20 mouse cellular contexts compared by ENCODE assay signal in the genomic region with DNA sequence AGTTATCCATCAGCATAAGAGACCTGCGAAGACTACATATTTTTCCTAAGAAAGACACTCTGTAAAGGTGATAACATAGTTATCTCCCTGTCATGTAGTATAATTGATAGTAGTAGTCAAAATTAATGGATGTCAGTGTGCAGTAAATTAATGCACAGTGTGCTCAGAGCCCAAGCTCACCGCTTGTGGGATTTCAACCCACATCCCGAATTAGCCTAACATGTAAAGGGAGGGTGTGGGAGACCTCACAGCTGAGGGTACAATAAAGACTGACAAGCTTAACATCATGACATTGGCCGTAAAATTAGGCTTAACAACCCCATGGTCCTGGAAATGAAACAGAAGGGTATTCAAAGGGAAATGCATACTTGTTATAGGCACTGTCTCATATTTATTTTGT.
A peak's percentile ranks its signal among the peaks of the same experiment; 100 is the strongest.
DNase-seq lines count a peak whose midpoint lies in the region; ATAC-seq lines count a peak whose summit lies in the region.
"Had no signal": no experiment of that assay in that cellular context is flagged by ENCODE, and none has a peak within 500 bp of the region (broad histone marks: within the 10 kb centered on the region; RNA-seq: fewer than 3 reads in every experiment).

No protein-coding gene starts in this region.

- peak; percentile 57 for ATAC-seq in hindbrain, embryonic 11.5 days (ENCODE audit: low FRiP score)
- ATAC-seq in hindbrain, embryonic 13.5 days (ENCODE audit: low FRiP score) = no peak; the same call in 1 of the 2 replicates
- ATAC-seq in midbrain, embryonic 12.5 days (ENCODE audit: low FRiP score, low read depth) = peak; percentile 68; the same call in 1 of the 2 replicates
- no peak for ATAC-seq in midbrain, embryonic 16.5 days
- 0 out of 2 replicates have a peak, but pooled peaks have one; percentile 54 for ATAC-seq in neural tube, embryonic 12.5 days (ENCODE audit: low FRiP score, low read depth)
- ATAC-seq in hindbrain, embryonic 16.5 days = peak; percentile 58; the same call in 1 of the 2 replicates
- ATAC-seq: activated CD4-positive, CD25-positive, alpha-beta regulatory T cell, adult 4 months; forebrain, embryonic 13.5 days; forebrain, embryonic 16.5 days had no signal

- no peak overlapping the region for H3K4me3 ChIP-seq in hindbrain, embryonic 11.5 days (ENCODE audit: low read depth, low read length)
- H3K4me3 ChIP-seq in hindbrain, embryonic 13.5 days = no peak overlapping the region
- no peak overlapping the region for H3K4me3 ChIP-seq in midbrain, embryonic 12.5 days
- H3K4me3 ChIP-seq in midbrain, embryonic 16.5 days (ENCODE audit: low read depth, low read length) = no peak overlapping the region
- no peak overlapping the region for H3K4me3 ChIP-seq in neural tube, embryonic 12.5 days
- H3K4me3 ChIP-seq in hindbrain, embryonic 16.5 days (ENCODE audit: low read length) = no peak overlapping the region
- H3K4me3 ChIP-seq: forebrain, embryonic 10.5 days; forebrain, embryonic 13.5 days had no signal

- no peaks in the 10 kb centered on the region for H3K27me3 ChIP-seq in hindbrain, embryonic 11.5 days (ENCODE audit: control insufficient read depth, insufficient read depth, low read length)
- no peaks in the 10 kb centered on the region for H3K27me3 ChIP-seq in hindbrain, embryonic 13.5 days
- H3K27me3 ChIP-seq in midbrain, embryonic 12.5 days = no peaks in the 10 kb centered on the region
- H3K27me3 ChIP-seq in midbrain, embryonic 16.5 days (ENCODE audit: control insufficient read depth, insufficient read depth, low read depth, low read length) = no peaks in the 10 kb centered on the region
- H3K27me3 ChIP-seq in neural tube, embryonic 12.5 days (replicated peaks) = no peaks in the 10 kb centered on the region
- H3K27me3 ChIP-seq in hindbrain, embryonic 16.5 days (replicated peaks; ENCODE audit: control insufficient read depth, insufficient read depth, low read length) = no peaks in the 10 kb centered on the region
- H3K27me3 ChIP-seq: forebrain, embryonic 13.5 days had no signal

- 57% methylated on average over 4 of the region's 4 CpGs for WGBS in hindbrain, embryonic 11.5 days
- WGBS in hindbrain, embryonic 13.5 days = 50% methylated on average over 4 of the region's 4 CpGs
- WGBS in midbrain, embryonic 12.5 days = 73% methylated on average over 4 of the region's 4 CpGs
- 52% methylated on average over 4 of the region's 4 CpGs for WGBS in midbrain, embryonic 16.5 days
- 53% methylated on average over 4 of the region's 4 CpGs for WGBS in neural tube, embryonic 12.5 days
- 48% methylated on average over 4 of the region's 4 CpGs for WGBS in hindbrain, embryonic 16.5 days

- no peak overlapping the region for H3K27ac ChIP-seq in hindbrain, embryonic 11.5 days (ENCODE audit: low read depth, low read length)
- H3K27ac ChIP-seq in hindbrain, embryonic 13.5 days = no peak overlapping the region
- H3K27ac ChIP-seq in midbrain, embryonic 12.5 days (replicated peaks) = no peak overlapping the region
- H3K27ac ChIP-seq in midbrain, embryonic 16.5 days (ENCODE audit: low read length) = no peak overlapping the region
- no peak overlapping the region for H3K27ac ChIP-seq in neural tube, embryonic 12.5 days
- H3K27ac ChIP-seq in hindbrain, embryonic 16.5 days (ENCODE audit: low read depth, low read length) = no peak overlapping the region
- H3K27ac ChIP-seq: forebrain, embryonic 10.5 days; forebrain, embryonic 13.5 days had no signal

- H3K4me2 ChIP-seq in hindbrain, embryonic 11.5 days (replicated peaks; ENCODE audit: low read depth, low read length) = no peak overlapping the region
- H3K4me2 ChIP-seq in hindbrain, embryonic 13.5 days = no peak overlapping the region
- H3K4me2 ChIP-seq in midbrain, embryonic 12.5 days (replicated peaks) = no peak overlapping the region
- no peak overlapping the region for H3K4me2 ChIP-seq in midbrain, embryonic 16.5 days (ENCODE audit: low read length)
- no peak overlapping the region for H3K4me2 ChIP-seq in neural tube, embryonic 12.5 days (replicated peaks)
- H3K4me2 ChIP-seq in hindbrain, embryonic 16.5 days (ENCODE audit: low read length) = no peak overlapping the region
- H3K4me2 ChIP-seq: forebrain, embryonic 13.5 days; heart, embryonic 11.5 days had no signal

- H3K9me3 ChIP-seq in hindbrain, embryonic 11.5 days (ENCODE audit: control insufficient read depth, low read length) = no peaks in the 10 kb centered on the region
- no peaks in the 10 kb centered on the region for H3K9me3 ChIP-seq in hindbrain, embryonic 13.5 days
- no peaks in the 10 kb centered on the region for H3K9me3 ChIP-seq in midbrain, embryonic 12.5 days
- H3K9me3 ChIP-seq in midbrain, embryonic 16.5 days (replicated peaks; ENCODE audit: control insufficient read depth, low read length, poor library complexity, severe bottlenecking) = no peaks in the 10 kb centered on the region
- no peaks in the 10 kb centered on the region for H3K9me3 ChIP-seq in neural tube, embryonic 12.5 days
- no peaks in the 10 kb centered on the region for H3K9me3 ChIP-seq in hindbrain, embryonic 16.5 days (ENCODE audit: control insufficient read depth, low read length)
- H3K9me3 ChIP-seq: forebrain, embryonic 10.5 days; forebrain, embryonic 13.5 days had no signal

- H3K4me1 ChIP-seq in hindbrain, embryonic 11.5 days (replicated peaks; ENCODE audit: control insufficient read depth, insufficient read depth, low read length) = no peaks in the 10 kb centered on the region
- H3K4me1 ChIP-seq in hindbrain, embryonic 13.5 days (replicated peaks) = peaks cover 3% of the 10 kb centered on the region
- 0 out of 2 replicates have a peak, but pooled peaks cover 1% of the 10 kb centered on the region for H3K4me1 ChIP-seq in midbrain, embryonic 12.5 days
- peaks cover 2% of the 10 kb centered on the region; the same call in 1 of the 2 replicates for H3K4me1 ChIP-seq in midbrain, embryonic 16.5 days (ENCODE audit: control insufficient read depth, insufficient read depth, low read length)
- no peaks in the 10 kb centered on the region for H3K4me1 ChIP-seq in neural tube, embryonic 12.5 days
- no peaks in the 10 kb centered on the region for H3K4me1 ChIP-seq in hindbrain, embryonic 16.5 days (ENCODE audit: control insufficient read depth, insufficient read depth, low read depth, low read length)
- H3K4me1 ChIP-seq: forebrain, embryonic 13.5 days had no signal

- no peak overlapping the region for H3K9ac ChIP-seq in hindbrain, embryonic 11.5 days (ENCODE audit: low read depth, low read length)
- no peak overlapping the region for H3K9ac ChIP-seq in hindbrain, embryonic 13.5 days
- no peak overlapping the region for H3K9ac ChIP-seq in midbrain, embryonic 12.5 days (replicated peaks)
- no peak overlapping the region for H3K9ac ChIP-seq in midbrain, embryonic 16.5 days (ENCODE audit: low read depth, low read length)
- H3K9ac ChIP-seq in neural tube, embryonic 12.5 days = no peak overlapping the region
- no peak overlapping the region for H3K9ac ChIP-seq in hindbrain, embryonic 16.5 days (ENCODE audit: low read depth, low read length)
- H3K9ac ChIP-seq: forebrain, embryonic 13.5 days had no signal

- DNase-seq in hindbrain, embryonic 11.5 days (ENCODE audit: low spot score) = no peak
- no peak for DNase-seq in neural tube, embryonic 10.5 days (ENCODE audit: extremely low spot score, low spot score)
- no peak for DNase-seq in spleen, adult 18-20 months
- DNase-seq: adrenal gland, adult 8-10 months; adrenal gland, postnatal 25 days; cerebellum, adult 18-20 months; cerebellum, adult 9-10 months; cerebellum, postnatal 14 days; gastrocnemius, postnatal 10 days; gastrocnemius, postnatal 36 days had no signal

- H3K36me3 ChIP-seq in hindbrain, embryonic 11.5 days (ENCODE audit: control insufficient read depth, insufficient read depth, low read length) = no peaks in the 10 kb centered on the region
- no peaks in the 10 kb centered on the region for H3K36me3 ChIP-seq in hindbrain, embryonic 13.5 days
- H3K36me3 ChIP-seq in midbrain, embryonic 12.5 days = no peaks in the 10 kb centered on the region
- no peaks in the 10 kb centered on the region for H3K36me3 ChIP-seq in midbrain, embryonic 16.5 days (ENCODE audit: control insufficient read depth, insufficient read depth, low read length)
- no peaks in the 10 kb centered on the region for H3K36me3 ChIP-seq in neural tube, embryonic 12.5 days
- H3K36me3 ChIP-seq in hindbrain, embryonic 16.5 days (ENCODE audit: control insufficient read depth, insufficient read depth, low read length) = no peaks in the 10 kb centered on the region
- H3K36me3 ChIP-seq: forebrain, embryonic 10.5 days had no signal

Comparison
In these comparisons a context has a peak if more than half of its experiments do, and no peak if none do; other contexts are left out.
1. ATAC-seq: peak in hindbrain, embryonic 11.5 days (single experiment), midbrain, embryonic 12.5 days (single experiment), neural tube, embryonic 12.5 days (single experiment) and hindbrain, embryonic 16.5 days (single experiment); none in hindbrain, embryonic 13.5 days (single experiment) and midbrain, embryonic 16.5 days (single experiment).